Mouse (Mus musculus) hindbrain, embryonic 15.5 days (tissue): ENCODE measurements around the gene P4htm. TPM values are rescaled to one million over a fixed set of nuclear protein-coding genes. Genes with fewer than 3 reads are reported as not detected.
A peak's percentile ranks its signal among the peaks of the same experiment; 100 is the strongest.

Experiments used
- ATAC-seq: fragments of 200-750 bp; cut with Nextera tagmentation; 2 replicates; pipeline ENCODE4 v1.8.0; 2017; ENCODE audit warnings: low read depth, moderate number of reproducible peaks, moderate TSS enrichment; ENCODE audit not compliant: low FRiP score
- H3K27ac ChIP-seq: fragments of 300-500 bp; sonication (generic); replicated peaks from 2 replicates; pipeline ENCODE4 v1.5.1; 2015; ENCODE audit warnings: mild to moderate bottlenecking, inconsistent platforms
- H3K27me3 ChIP-seq: fragments of 300-500 bp; sonication (generic); 2 replicates; pipeline ENCODE4 v1.6.1; 2015; ENCODE audit warnings: control low read depth, inconsistent platforms
- H3K36me3 ChIP-seq: fragments of 300-500 bp; sonication (generic); 2 replicates; pipeline ENCODE4 v1.6.1; 2015; ENCODE audit warnings: control low read depth, inconsistent platforms
- H3K4me1 ChIP-seq: fragments of 300-500 bp; sonication (generic); replicated peaks from 2 replicates; pipeline ENCODE4 v1.6.1; 2015; ENCODE audit warnings: control low read depth, inconsistent platforms
- H3K4me2 ChIP-seq: fragments of 300-500 bp; sonication (generic); 2 replicates; pipeline ENCODE4 v1.6.1; 2015; ENCODE audit warnings: moderate library complexity, mild to moderate bottlenecking, inconsistent platforms
- H3K4me3 ChIP-seq: fragments of 300-500 bp; sonication (generic); 2 replicates; pipeline ENCODE4 v1.5.1; 2015; ENCODE audit warnings: mild to moderate bottlenecking, inconsistent platforms
- H3K9ac ChIP-seq: fragments of 300-500 bp; sonication (generic); 2 replicates; pipeline ENCODE4 v1.6.1; 2015; ENCODE audit warnings: inconsistent platforms
- H3K9me3 ChIP-seq: fragments of 300-500 bp; sonication (generic); 2 replicates; pipeline ENCODE4 v1.6.1; 2016; ENCODE audit warnings: control low read depth, inconsistent platforms
- WGBS: fragments of 180-500 bp; shearing (Covaris S2); methylation state at CpG from one replicate; pipeline ENCODE4 v1.1.7; 2015; 5-methylcytosine and 5-hydroxymethylcytosine counted together
- polyA plus RNA-seq: library from polyadenylated mRNA; unstranded; fragments of >200 nt; fragmentation: Nextera tagmentation; extraction: Ambion mirVana; gene quantifications from 2 replicates; pipeline ENCODE4 v1.2.1, GENCODE M21; 2015

P4htm gene
- polyA plus RNA-seq, 1 experiment from 2014 or later = 35.1 TPM

DNA sequence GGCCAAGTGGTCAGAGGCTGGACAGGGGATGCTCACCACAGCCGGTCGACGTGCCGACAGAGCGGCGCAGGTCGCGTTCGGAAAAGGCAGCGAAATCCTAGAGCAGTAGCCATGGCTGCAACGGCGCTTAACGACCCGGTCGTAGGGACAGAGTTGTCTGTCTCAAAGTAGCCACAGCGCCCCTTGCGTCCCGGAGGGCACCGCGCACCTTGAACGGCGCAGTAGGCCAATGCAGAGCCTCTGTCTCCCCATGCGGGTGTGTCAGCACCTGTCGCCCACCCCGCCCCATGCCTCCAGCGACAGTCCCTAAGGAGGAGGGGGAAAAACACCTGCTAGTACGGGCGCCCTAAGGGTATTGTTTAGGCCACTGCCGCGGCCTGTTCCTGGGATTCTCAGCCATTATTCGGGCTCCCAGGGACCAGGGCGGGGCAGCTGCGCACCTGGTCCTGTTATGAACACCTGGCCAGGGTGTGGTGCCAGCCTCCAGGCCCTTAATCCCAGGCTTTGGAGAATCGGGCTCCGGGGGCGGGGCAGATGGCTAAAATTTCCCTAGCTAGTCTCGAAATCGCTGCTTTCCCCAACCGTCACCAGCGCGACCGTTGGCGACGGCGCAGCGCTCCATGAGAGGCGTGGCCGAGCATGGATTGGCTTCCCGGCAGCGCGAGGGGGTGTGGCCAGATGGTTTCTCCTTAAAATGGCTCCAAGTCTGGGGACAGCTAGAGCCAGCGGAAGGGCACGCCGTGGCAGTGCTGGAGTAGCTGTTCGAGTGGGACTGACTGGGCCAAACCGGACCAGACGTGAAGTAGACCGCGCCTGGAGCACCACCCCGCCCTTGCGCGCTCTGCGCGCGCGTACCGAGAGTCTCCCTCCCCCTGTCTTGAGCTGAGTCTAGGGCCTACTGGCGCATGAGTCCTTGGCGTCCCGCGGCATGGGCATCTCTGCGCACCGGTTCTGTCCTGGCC is 30.4 kb downstream of the P4htm start, which contains the start of gene Ndufaf3:
TSS of gene Ndufaf3 (minus strand) at position 620 of the 962 bp plus-strand sequence.
- H3K4me1 ChIP-seq = peaks cover 44% of the 10 kb centered on the region
- ATAC-seq = peak; percentile 83
- under 1% methylated on average over 71 of the region's 73 CpGs for WGBS
- peak within 1 kb of the TSS; percentile 98 for H3K27ac ChIP-seq
- no peaks in the 10 kb centered on the region for H3K27me3 ChIP-seq
- H3K4me3 ChIP-seq = peak within 1 kb of the TSS; percentile 69
- H3K36me3 ChIP-seq = peaks cover 34% of the 10 kb centered on the region
- H3K9ac ChIP-seq = peak within 1 kb of the TSS; percentile 82
- H3K9me3 ChIP-seq = no peaks in the 10 kb centered on the region
- H3K4me2 ChIP-seq = peak within 1 kb of the TSS; percentile 93

DNA sequence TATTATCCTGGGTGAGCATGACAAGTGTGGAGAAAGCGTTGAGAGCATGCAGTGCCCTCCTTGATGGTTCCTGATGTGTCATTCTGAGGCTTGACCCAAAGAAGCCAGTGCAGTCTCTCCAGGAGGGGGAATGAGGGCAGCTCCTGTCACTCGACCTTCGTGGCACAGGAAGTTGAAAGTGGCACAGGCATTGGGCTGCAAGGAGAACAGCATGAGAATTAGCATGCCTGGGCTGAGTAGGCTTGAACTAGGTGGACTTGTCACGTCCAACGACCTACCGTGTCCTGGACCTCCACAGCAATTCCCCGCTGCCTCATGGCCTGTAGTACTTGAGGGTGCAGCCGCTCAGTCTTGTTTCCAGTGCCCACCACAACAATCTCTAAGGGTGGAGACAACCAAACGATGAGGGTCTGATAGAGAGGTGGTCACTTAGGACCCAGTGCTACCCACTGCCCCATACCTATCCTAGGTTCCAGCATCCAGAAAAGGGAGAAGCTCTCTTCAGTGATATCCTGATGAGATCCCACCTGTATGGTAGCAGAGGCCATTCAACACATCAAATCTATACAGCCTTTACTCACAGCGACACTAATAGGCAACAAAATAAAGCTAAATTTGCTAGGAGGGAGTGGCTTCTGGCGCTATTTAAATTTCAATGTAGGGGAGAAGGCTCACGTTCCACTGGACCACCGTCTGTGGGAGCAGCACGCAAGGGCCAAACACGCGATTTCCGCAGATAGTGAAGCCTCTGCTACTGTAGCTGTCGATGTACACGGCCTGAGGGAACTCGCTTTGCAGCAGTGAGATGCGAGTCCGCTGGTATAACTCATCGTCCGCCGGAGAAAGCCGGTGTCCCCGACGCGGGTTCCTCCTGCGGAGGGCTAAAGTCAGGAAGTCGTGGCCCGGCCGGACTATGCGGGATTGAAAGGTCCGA is 31.3 kb downstream of the P4htm start:
- ATAC-seq = peak; percentile 0; the same call in 1 of the 2 replicates
- H3K4me1 ChIP-seq = peaks cover 54% of the 10 kb centered on the region
- 11% methylated on average over 35 of the region's 35 CpGs for WGBS
- H3K4me2 ChIP-seq = peak overlapping the region; percentile 93
- H3K27ac ChIP-seq = peak overlapping the region; percentile 98
- peak overlapping the region; percentile 82 for H3K9ac ChIP-seq
- H3K4me3 ChIP-seq = peak overlapping the region; percentile 69
- peaks cover 27% of the 10 kb centered on the region for H3K36me3 ChIP-seq
- H3K27me3 ChIP-seq = no peaks in the 10 kb centered on the region
- no peaks in the 10 kb centered on the region for H3K9me3 ChIP-seq

DNA sequence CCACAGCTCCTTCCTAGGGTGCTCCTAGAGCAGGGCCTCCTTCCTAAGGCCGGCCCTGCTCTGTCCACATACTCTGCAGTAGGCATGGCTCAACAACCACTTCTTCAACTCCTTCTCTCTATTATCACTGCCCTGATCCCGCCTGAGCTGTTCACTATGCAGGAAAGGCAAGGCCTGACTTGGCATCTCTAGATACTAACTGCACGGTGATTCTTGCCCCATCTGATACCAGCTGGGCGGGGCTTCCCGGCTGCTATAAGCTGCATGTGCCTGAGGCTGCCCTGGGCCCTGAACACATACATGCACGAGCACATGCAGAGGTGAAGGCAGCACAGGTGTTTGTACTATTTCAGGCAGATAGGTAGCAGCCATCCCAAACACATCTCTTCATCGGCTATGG is 33.3 kb downstream of the P4htm start:
- no peak for ATAC-seq
- Histone ChIP-seq H3K4me3 (no peak overlapping the region), H3K36me3 (peaks cover 31% of the 10 kb centered on the region), H3K9ac (no peak overlapping the region), H3K4me1 (peaks cover 43% of the 10 kb centered on the region), H3K4me2 (no peak overlapping the region), H3K27ac (no peak overlapping the region), H3K9me3 (no peaks in the 10 kb centered on the region), H3K27me3 (no peaks in the 10 kb centered on the region)
- WGBS = 89% methylated on average over 7 of the region's 7 CpGs

DNA sequence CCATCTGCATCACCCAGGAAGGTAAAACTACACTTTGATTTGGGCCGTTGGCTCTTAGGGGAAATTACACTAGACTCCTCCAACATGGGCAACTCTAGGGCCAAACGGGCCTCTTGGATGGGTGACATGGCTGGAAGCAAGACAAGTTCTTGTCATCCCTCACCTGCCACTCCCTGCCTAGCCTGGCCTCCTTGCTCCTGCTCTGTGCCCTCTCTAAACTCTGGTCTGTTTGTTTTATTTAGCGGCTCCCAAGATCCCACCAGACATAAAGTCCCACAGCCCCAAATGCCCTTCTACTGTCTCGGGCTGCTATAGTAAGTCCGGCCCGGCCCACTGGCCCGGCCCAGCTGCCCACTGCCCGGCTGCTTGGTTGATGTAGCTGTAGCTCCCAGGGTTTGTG is 33.8 kb downstream of the P4htm start:
- ATAC-seq = no peak
- Histone ChIP-seq H3K27ac (no peak overlapping the region), H3K4me2 (no peak overlapping the region), H3K4me1 (peaks cover 39% of the 10 kb centered on the region), H3K4me3 (no peak overlapping the region), H3K9me3 (no peaks in the 10 kb centered on the region), H3K27me3 (no peaks in the 10 kb centered on the region), H3K36me3 (peaks cover 36% of the 10 kb centered on the region), H3K9ac (no peak overlapping the region)
- WGBS = 92% methylated on average over 8 of the region's 8 CpGs

DNA sequence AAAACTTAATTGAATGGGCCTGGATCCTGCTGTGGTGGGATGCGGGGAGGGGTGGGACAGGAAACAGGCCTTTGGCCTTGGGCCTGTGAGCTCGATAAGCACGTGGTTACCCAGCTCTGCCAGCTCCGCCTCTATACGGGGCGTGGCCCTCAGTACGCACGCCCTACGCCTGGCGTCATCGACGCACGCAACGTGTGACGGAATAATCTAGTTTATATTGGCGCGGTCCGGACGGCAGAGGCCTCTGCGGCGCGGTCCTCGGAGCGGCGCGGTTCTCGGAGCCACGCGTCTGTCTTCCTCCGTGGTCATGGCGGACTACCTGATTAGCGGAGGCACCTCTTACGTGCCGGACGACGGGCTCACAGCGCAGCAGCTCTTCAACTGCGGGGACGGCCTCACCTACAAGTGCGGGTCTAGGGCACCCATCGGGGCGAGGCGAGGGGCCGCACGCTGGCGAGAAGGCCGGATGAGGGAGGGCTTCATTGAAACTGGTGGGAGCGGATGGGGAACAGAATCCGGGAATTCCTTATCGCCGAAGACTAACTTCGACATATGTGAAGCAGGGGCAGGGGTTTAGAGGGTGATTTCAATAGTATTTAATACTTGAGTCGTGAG is 37.1 kb downstream of the P4htm start, which contains the start of gene Impdh2:
TSS of gene Impdh2 (plus strand) at position 60 of the 615 bp plus-strand sequence.
- Histone ChIP-seq H3K4me3 (peak within 1 kb of the TSS; percentile 51), H3K9me3 (no peaks in the 10 kb centered on the region), H3K36me3 (peaks cover 63% of the 10 kb centered on the region), H3K4me2 (peak within 1 kb of the TSS; percentile 87), H3K9ac (peak within 1 kb of the TSS; percentile 60), H3K27ac (peak within 1 kb of the TSS; percentile 75), H3K4me1 (peaks cover 17% of the 10 kb centered on the region), H3K27me3 (no peaks in the 10 kb centered on the region)
- WGBS = under 1% methylated on average over 53 of the region's 53 CpGs
- ATAC-seq = peak; percentile 98

DNA sequence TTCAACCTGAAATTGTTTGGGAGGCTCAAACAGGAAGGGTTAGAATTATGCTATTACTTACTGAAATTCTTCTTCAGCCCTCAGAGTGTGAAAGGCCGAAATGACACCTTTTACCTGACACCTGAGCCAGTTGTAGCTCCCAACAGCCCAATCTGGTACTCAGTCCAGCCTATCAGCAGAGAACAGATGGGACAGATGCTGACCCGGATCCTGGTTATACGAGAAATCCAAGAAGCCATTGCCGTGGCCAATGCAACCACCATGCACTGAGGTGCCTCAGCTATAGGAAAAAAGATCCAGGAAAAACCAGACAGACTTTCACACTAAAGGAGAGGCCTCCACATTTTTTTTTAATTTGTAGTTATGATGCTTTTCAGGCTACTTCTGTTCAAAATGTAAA is 38.3 kb downstream of the P4htm start:
- H3K36me3 ChIP-seq = peaks cover 61% of the 10 kb centered on the region
- H3K27ac ChIP-seq = no peak overlapping the region
- no peak overlapping the region for H3K4me2 ChIP-seq
- H3K9ac ChIP-seq = no peak overlapping the region
- no peak overlapping the region for H3K4me3 ChIP-seq
- H3K4me1 ChIP-seq = peaks cover 17% of the 10 kb centered on the region
- no peaks in the 10 kb centered on the region for H3K9me3 ChIP-seq
- WGBS = 93% methylated on average over 4 of the region's 4 CpGs
- H3K27me3 ChIP-seq = no peaks in the 10 kb centered on the region
- no peak for ATAC-seq

DNA sequence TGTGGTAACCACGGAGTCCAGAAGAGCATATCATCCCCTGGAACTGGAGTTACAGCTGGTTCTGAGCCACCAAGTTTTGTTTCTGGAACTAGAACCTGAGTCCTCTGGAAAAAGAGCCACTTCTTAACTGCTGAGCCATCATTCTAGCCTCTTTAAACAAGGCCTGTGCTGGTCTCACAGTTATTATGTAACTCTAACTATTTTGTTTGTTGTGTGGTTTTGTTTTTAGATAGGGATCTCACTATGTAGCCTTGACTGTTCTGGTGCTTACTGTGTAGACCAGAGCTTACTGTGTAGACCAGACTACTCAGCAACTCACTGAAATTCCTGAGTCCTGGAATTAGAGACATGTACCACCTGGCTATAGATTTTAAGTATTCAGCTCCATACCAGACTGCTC is 50.6 kb downstream of the P4htm start:
- peaks cover 78% of the 10 kb centered on the region for H3K36me3 ChIP-seq
- no peak overlapping the region for H3K27ac ChIP-seq
- H3K27me3 ChIP-seq = no peaks in the 10 kb centered on the region
- no peak overlapping the region for H3K9ac ChIP-seq
- H3K4me2 ChIP-seq = no peak overlapping the region
- 97% methylated on average over 1 of the region's 1 CpGs for WGBS
- H3K4me1 ChIP-seq = no peaks in the 10 kb centered on the region
- ATAC-seq = no peak
- no peak overlapping the region for H3K4me3 ChIP-seq
- H3K9me3 ChIP-seq = no peaks in the 10 kb centered on the region

DNA sequence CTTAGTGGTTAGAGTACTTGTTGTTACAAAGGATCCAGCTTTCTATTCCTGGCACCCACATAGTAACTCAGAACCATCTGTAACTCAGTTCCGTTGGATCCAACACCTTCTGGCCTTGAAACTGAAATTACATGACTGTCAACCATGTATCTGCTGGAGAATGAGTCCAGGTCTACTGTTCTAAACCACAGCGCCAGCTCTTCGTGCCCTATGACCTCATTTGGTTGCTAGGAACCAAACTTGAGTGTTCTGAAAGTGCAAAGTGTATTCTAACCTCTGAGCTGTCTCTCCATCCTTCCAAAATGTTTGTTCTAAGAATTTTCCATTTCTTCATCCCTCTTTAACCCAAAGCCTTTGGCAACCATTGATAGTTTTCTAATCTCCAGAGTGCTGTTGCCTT is 51.5 kb downstream of the P4htm start:
- Histone ChIP-seq H3K27ac (no peak overlapping the region), H3K27me3 (no peaks in the 10 kb centered on the region), H3K9ac (no peak overlapping the region), H3K4me1 (no peaks in the 10 kb centered on the region), H3K4me3 (no peak overlapping the region), H3K9me3 (no peaks in the 10 kb centered on the region), H3K4me2 (no peak overlapping the region), H3K36me3 (peaks cover 87% of the 10 kb centered on the region)
- no peak for ATAC-seq
- WGBS = 96% methylated on average over 3 of the region's 3 CpGs

DNA sequence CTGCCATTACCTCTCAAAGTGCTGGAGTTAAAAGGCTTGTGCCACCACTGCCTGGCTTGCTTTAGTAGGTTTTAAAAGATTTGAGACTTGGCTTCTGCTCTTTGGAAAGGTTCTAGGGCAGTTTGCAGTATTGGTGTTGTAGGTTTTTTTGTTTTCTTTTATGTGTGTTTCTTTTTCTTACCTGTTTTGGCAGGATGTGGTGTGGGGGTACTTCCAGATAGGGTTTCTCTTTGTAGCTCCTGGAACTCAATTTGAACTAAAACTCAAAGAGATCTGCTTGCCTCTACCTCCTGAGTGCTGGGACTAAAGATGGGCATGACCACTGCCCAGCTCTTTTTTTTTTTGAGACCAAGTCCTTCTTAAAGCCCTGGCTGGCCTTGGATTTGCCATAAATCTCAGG is 56.6 kb downstream of the P4htm start:
- H3K27me3 ChIP-seq = no peaks in the 10 kb centered on the region
- H3K36me3 ChIP-seq = peaks cover 86% of the 10 kb centered on the region
- no peaks in the 10 kb centered on the region for H3K4me1 ChIP-seq
- H3K4me3 ChIP-seq = no peak overlapping the region
- ATAC-seq = no peak
- H3K4me2 ChIP-seq = no peak overlapping the region
- no peaks in the 10 kb centered on the region for H3K9me3 ChIP-seq
- no peak overlapping the region for H3K27ac ChIP-seq
- H3K9ac ChIP-seq = no peak overlapping the region

DNA sequence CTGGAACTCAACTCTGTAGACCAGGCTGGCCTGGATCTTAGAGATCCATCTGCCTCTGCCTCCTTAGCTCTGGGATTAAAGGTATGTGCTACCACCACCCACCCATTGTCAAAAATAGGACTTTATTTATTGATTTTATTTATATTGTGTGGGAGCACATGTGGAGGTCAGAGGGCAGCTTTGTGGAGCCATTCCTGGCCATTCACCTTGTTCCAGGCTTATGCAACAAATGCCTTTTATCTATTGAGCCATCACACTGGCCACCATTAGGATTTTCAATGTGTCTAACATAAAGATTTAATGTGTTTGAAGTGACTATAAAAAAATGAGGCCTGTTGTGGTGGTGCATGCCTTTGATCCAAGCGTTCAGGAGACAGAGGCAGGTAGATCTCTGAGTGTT is 66.0 kb downstream of the P4htm start:
- Histone ChIP-seq H3K9me3 (no peaks in the 10 kb centered on the region), H3K4me1 (no peaks in the 10 kb centered on the region), H3K27me3 (no peaks in the 10 kb centered on the region), H3K9ac (no peak overlapping the region), H3K4me2 (no peak overlapping the region), H3K36me3 (peaks cover 78% of the 10 kb centered on the region), H3K27ac (no peak overlapping the region), H3K4me3 (no peak overlapping the region)
- ATAC-seq = no peak
- 92% methylated on average over 1 of the region's 1 CpGs for WGBS

DNA sequence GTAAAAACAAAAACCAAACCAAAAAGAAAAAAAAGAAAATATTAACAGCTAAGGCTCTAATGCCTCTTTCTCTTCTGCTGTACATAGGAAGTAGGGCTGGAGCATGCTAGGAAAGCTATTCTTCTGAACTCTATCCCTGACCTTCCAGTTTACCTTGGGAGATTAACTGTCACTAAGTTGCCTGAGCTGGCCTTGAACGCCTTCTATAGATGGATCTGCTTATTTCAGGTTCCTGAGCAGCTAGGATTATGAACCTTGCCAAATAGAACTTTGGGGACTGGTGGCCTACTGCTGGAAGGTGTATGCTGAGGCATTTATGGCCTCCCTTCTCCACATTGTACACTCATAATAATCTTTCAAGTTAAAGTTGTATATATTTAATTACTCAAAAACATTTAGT is 66.5 kb downstream of the P4htm start:
- Histone ChIP-seq H3K4me3 (no peak overlapping the region), H3K4me2 (no peak overlapping the region), H3K36me3 (peaks cover 73% of the 10 kb centered on the region), H3K9ac (no peak overlapping the region), H3K4me1 (no peaks in the 10 kb centered on the region), H3K9me3 (no peaks in the 10 kb centered on the region), H3K27me3 (no peaks in the 10 kb centered on the region), H3K27ac (no peak overlapping the region)
- ATAC-seq = no peak
- WGBS = 96% methylated on average over 1 of the region's 1 CpGs
